ENCODE assay signal across 18 mouse cellular contexts in the genomic region with DNA sequence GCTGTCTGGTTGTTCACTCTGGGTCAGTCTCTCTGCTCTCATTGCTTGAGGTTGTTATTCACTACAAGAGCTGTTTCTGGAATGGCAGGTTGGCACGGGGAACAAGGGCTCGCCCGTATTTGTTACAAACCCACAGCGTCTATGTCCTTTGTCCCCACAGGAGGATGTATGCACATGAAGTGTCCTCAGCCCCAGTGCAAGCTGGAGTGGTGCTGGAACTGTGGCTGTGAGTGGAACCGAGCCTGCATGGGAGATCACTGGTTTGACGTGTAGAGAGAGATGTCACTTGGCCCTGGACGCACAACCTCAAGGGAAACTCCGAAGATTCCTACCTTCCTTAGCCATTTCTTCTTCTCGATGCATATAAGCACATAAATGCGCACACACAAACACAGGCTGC.
"Had no signal": no experiment of that assay in that cellular context is flagged by ENCODE, and none has a peak within 500 bp of the region (broad histone marks: within the 10 kb centered on the region; RNA-seq: fewer than 3 reads in every experiment).

No protein-coding gene starts in this region.

- H3K27ac ChIP-seq: liver, embryonic 15.5 days; midbrain, embryonic 10.5 days; midbrain, embryonic 13.5 days; neural tube, embryonic 13.5 days; neural tube, embryonic 15.5 days had no signal

- H3K9ac ChIP-seq: liver, embryonic 15.5 days; lung, embryonic 14.5 days; midbrain, embryonic 13.5 days; neural tube, embryonic 13.5 days; neural tube, embryonic 15.5 days had no signal

- H3K4me3 ChIP-seq: liver, embryonic 15.5 days; midbrain, embryonic 10.5 days; midbrain, embryonic 13.5 days; myocyte; neural tube, embryonic 13.5 days; neural tube, embryonic 15.5 days had no signal

- H3K9me3 ChIP-seq: liver, embryonic 15.5 days; midbrain, embryonic 13.5 days; neural tube, embryonic 15.5 days had no signal

- H3K36me3 ChIP-seq: liver, embryonic 15.5 days; midbrain, embryonic 10.5 days; midbrain, embryonic 13.5 days; neural tube, embryonic 13.5 days; neural tube, embryonic 15.5 days had no signal

- H3K4me2 ChIP-seq: liver, embryonic 15.5 days; lung, embryonic 14.5 days; midbrain, embryonic 13.5 days; neural tube, embryonic 13.5 days; neural tube, embryonic 15.5 days had no signal

- ATAC-seq: midbrain, embryonic 13.5 days; midbrain, embryonic 16.5 days had no signal

- H3K4me1 ChIP-seq: liver, embryonic 15.5 days; midbrain, embryonic 10.5 days; midbrain, embryonic 13.5 days had no signal

- DNase-seq: lung, adult 18-20 months; lung, embryonic 14.5 days; lung, postnatal 10 days; lung, postnatal 4 days; right cerebral cortex, adult 18-20 months; right cerebral cortex, postnatal 25 days; right cerebral cortex, postnatal 4 days; spleen, adult 18-20 months; thymus, adult 18-20 months; thymus, postnatal 14 days; thymus, postnatal 36 days had no signal

- H3K27me3 ChIP-seq: neural tube, embryonic 13.5 days; neural tube, embryonic 15.5 days had no signal
